In the genomic region with DNA sequence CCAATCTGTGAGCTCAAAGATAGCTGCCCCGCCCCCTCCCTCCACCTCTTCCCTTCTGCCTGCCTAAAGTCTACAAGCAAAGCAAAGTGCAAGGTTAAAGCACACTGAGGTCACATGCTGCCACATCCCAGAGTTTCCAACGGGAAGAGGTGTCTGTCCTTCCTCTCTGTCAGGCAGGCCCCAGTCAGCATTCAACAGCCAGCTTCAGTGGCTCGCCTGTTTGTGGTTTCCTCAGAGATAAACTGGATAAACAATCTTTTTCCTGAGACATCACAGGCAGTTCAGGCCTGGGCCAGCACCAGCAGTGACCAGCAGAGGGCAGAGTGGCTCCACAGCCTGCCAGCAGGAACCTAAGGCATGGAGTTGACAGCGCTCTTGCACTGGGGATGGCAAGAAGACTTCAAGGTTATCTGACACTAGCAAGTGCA, we compare ENCODE assay signal across 7 mouse cellular contexts. TPM values are rescaled to one million over a fixed set of nuclear protein-coding genes. Genes with fewer than 3 reads are reported as not detected.
DNase-seq lines count a peak whose midpoint lies in the region; ATAC-seq and TF ChIP-seq lines count a peak whose summit lies in the region.

No protein-coding gene starts in this region.

- H3K27ac ChIP-seq in intestine, postnatal 0 days (ENCODE audit: low read depth, low read length), result no peak overlapping the region
- no peak overlapping the region for H3K27ac ChIP-seq in midbrain, embryonic 12.5 days (replicated peaks)

- no peaks in the 10 kb centered on the region for H3K27me3 ChIP-seq in intestine, postnatal 0 days (replicated peaks; ENCODE audit: control insufficient read depth, insufficient read depth, low read length)
- no peaks in the 10 kb centered on the region for H3K27me3 ChIP-seq in midbrain, embryonic 12.5 days

- DNase-seq in adrenal gland, adult 18-20 months (ENCODE audit: low spot score in 2 of 2), result peak; percentile 87 to 88
- peak; percentile 76 for DNase-seq in embryo, embryonic 11 days
- peak; percentile 80 to 81 for DNase-seq in left cerebral cortex, postnatal 36 days (ENCODE audit: low spot score in 2 of 2)
- DNase-seq in skeletal muscle tissue, adult 2 months (ENCODE audit: low read depth, low spot score), result peak; percentile 69

- H3K9me3 ChIP-seq in intestine, postnatal 0 days (ENCODE audit: control insufficient read depth), result no peaks in the 10 kb centered on the region
- H3K9me3 ChIP-seq in midbrain, embryonic 12.5 days, result no peaks in the 10 kb centered on the region

- TF ChIP-seq CTCF in intestine, postnatal 0 days (IDR thresholded peaks at IDR 0.05; ENCODE audit: low read depth), result peak; percentile 100

- no peak overlapping the region for H3K4me3 ChIP-seq in intestine, postnatal 0 days (ENCODE audit: low read depth, low read length)
- no peak overlapping the region for H3K4me3 ChIP-seq in midbrain, embryonic 12.5 days

- intact Hi-C loops in left cerebral cortex, postnatal 36 days (cut with DNase I), result loop anchor here (1.0 to 5.0 kb wide), 2 partner anchors 22 to 65 kb away; a partner anchor contains a TSS

- H3K4me1 ChIP-seq in intestine, postnatal 0 days (replicated peaks; ENCODE audit: control insufficient read depth, insufficient read depth, low read length), result no peaks in the 10 kb centered on the region; the same call in 1 of the 2 replicates
- H3K4me1 ChIP-seq in midbrain, embryonic 12.5 days, result no peaks in the 10 kb centered on the region

- no peak overlapping the region for H3K4me2 ChIP-seq in intestine, postnatal 0 days (replicated peaks; ENCODE audit: low read depth)
- H3K4me2 ChIP-seq in midbrain, embryonic 12.5 days (replicated peaks), result no peak overlapping the region

- no peak overlapping the region for H3K9ac ChIP-seq in intestine, postnatal 0 days (ENCODE audit: low read depth, low read length)
- H3K9ac ChIP-seq in midbrain, embryonic 12.5 days (replicated peaks), result no peak overlapping the region

- 7% methylated on average over 4 of the region's 4 CpGs for WGBS in intestine, postnatal 0 days
- WGBS in midbrain, embryonic 12.5 days, result 22% methylated on average over 4 of the region's 4 CpGs

- ATAC-seq in granulocyte monocyte progenitor cell, adult 5-6 weeks (replicated peaks; ENCODE audit: poor library complexity, severe bottlenecking), result peak; percentile 90
- peak; percentile 88 for ATAC-seq in intestine, postnatal 0 days
- peak; percentile 58; the same call in 1 of the 2 replicates for ATAC-seq in midbrain, embryonic 12.5 days (ENCODE audit: low FRiP score, low read depth)

- peaks cover 19% of the 10 kb centered on the region for H3K36me3 ChIP-seq in intestine, postnatal 0 days (ENCODE audit: control insufficient read depth, insufficient read depth)
- H3K36me3 ChIP-seq in midbrain, embryonic 12.5 days, result peaks cover 10% of the 10 kb centered on the region

RNA-seq across cellular contexts. Expression of a gene that starts 22.0 kb away (rescaled TPM):
- total RNA-seq in adrenal gland, adult 18-20 months (2021), result 10 to 100 TPM; 15.0 to 18.9 TPM
- total RNA-seq in granulocyte monocyte progenitor cell, adult 5-6 weeks (2014; fragmentation: Nextera tagmentation), result 15.2 and 29.8 TPM in 2 replicates
- total RNA-seq in granulocyte monocyte progenitor cell, adult 5-6 weeks (2017), result 12.1 and 24.2 TPM in 2 replicates
- polyA plus RNA-seq in intestine, postnatal 0 days (2015; fragmentation: Nextera tagmentation; extraction: Ambion mirVana), result 68.4 and 82.1 TPM in 2 replicates
- total RNA-seq in left cerebral cortex, postnatal 36 days (2021), result 100 to 1,000 TPM in 1 of 2 experiments, 10 to 100 TPM in 1; 82.9 to 103 TPM
- 94.3 and 102 TPM in 2 replicates for polyA plus RNA-seq in midbrain, embryonic 12.5 days (2016; fragmentation: Nextera tagmentation; extraction: Ambion mirVana)

RNA-seq across cellular contexts. Expression of a gene that starts 56.8 kb away (rescaled TPM):
- 10 to 100 TPM in 1 of 2 experiments, 1 to 10 TPM in 1; 9.1 to 12.0 TPM for total RNA-seq in adrenal gland, adult 18-20 months (2021)
- 30.2 and 35.9 TPM in 2 replicates for total RNA-seq in granulocyte monocyte progenitor cell, adult 5-6 weeks (2014; fragmentation: Nextera tagmentation)
- total RNA-seq in granulocyte monocyte progenitor cell, adult 5-6 weeks (2017), result 44.8 and 63.1 TPM in 2 replicates
- polyA plus RNA-seq in intestine, postnatal 0 days (2015; fragmentation: Nextera tagmentation; extraction: Ambion mirVana), result 6.5 and 6.8 TPM in 2 replicates
- 10 to 100 TPM; 32.6 to 34.3 TPM for total RNA-seq in left cerebral cortex, postnatal 36 days (2021)
- polyA plus RNA-seq in midbrain, embryonic 12.5 days (2016; fragmentation: Nextera tagmentation; extraction: Ambion mirVana), result 17.3 TPM in 2 replicates
